Mouse (Mus musculus): ENCODE data around the gene Iqcn.

The Iqcn gene

GRCm38 (mm10) chr8:70703287-70703686, at the start of gene Iqcn:
TSS of gene Iqcn (plus strand) at chr8:70703457.
- DNase-seq (ENCODE audit: low spot score in 2 of 2), result no peak

- no peak for DNase-seq (ENCODE audit: low spot score in 2 of 2)
Observed at GRCm38 (mm10) chr8:70654121-70654520, 49.1 kb upstream of the Iqcn start.

- DNase-seq (ENCODE audit: low spot score in 2 of 2), result no peak
Observed at GRCm38 (mm10) chr8:70655469-70655868, 47.8 kb upstream of the Iqcn start.

- DNase-seq (ENCODE audit: low spot score in 2 of 2), result no peak
Observed at GRCm38 (mm10) chr8:70656193-70656790, 47.0 kb upstream of the Iqcn start.

- DNase-seq (ENCODE audit: low spot score in 2 of 2), result no peak
Observed at GRCm38 (mm10) chr8:70657214-70657613, 46.0 kb upstream of the Iqcn start.

GRCm38 (mm10) chr8:70657739-70658138, 45.5 kb upstream of the Iqcn start:
- DNase-seq (ENCODE audit: low spot score in 2 of 2), result no peak

- DNase-seq (ENCODE audit: low spot score in 2 of 2), result no peak
Observed at GRCm38 (mm10) chr8:70658897-70659603, 44.2 kb upstream of the Iqcn start.

GRCm38 (mm10) chr8:70659604-70660272, 43.5 kb upstream of the Iqcn start:
- peak; percentile 86 to 92 for DNase-seq (ENCODE audit: low spot score in 2 of 2)

- no peak for DNase-seq (ENCODE audit: low spot score in 2 of 2)
Observed at GRCm38 (mm10) chr8:70660273-70660725, 43.0 kb upstream of the Iqcn start, which contains the start of gene Pgpep1. TSS of gene Pgpep1 (minus strand) at chr8:70660388.

GRCm38 (mm10) chr8:70663691-70664090, 39.6 kb upstream of the Iqcn start:
- DNase-seq (ENCODE audit: low spot score in 2 of 2), result no peak

GRCm38 (mm10) chr8:70664631-70665030, 38.6 kb upstream of the Iqcn start:
- no peak for DNase-seq (ENCODE audit: low spot score in 2 of 2)

- DNase-seq (ENCODE audit: low spot score in 2 of 2), result no peak
Observed at GRCm38 (mm10) chr8:70665599-70665998, 37.7 kb upstream of the Iqcn start.

GRCm38 (mm10) chr8:70667071-70667470, 36.2 kb upstream of the Iqcn start:
- DNase-seq (ENCODE audit: low spot score in 2 of 2), result no peak

GRCm38 (mm10) chr8:70671615-70672324, 31.5 kb upstream of the Iqcn start:
- DNase-seq (ENCODE audit: low spot score in 2 of 2), result no peak

GRCm38 (mm10) chr8:70672325-70673078, 30.8 kb upstream of the Iqcn start:
- no peak for DNase-seq (ENCODE audit: low spot score in 2 of 2)

GRCm38 (mm10) chr8:70673079-70673856, 30.0 kb upstream of the Iqcn start, which contains the start of gene Lsm4:
TSS of gene Lsm4 (plus strand) at chr8:70673248.
- peak; percentile 97 to 98 for DNase-seq (ENCODE audit: low spot score in 2 of 2)

- DNase-seq (ENCODE audit: low spot score in 2 of 2), result no peak
Observed at GRCm38 (mm10) chr8:70674109-70674508, 29.1 kb upstream of the Iqcn start.

- DNase-seq (ENCODE audit: low spot score in 2 of 2), result no peak
Observed at GRCm38 (mm10) chr8:70674716-70675115, 28.5 kb upstream of the Iqcn start.

GRCm38 (mm10) chr8:70675336-70675735, 27.9 kb upstream of the Iqcn start:
- peak; percentile 59 to 73 for DNase-seq (ENCODE audit: low spot score in 2 of 2)

- DNase-seq (ENCODE audit: low spot score in 2 of 2), result no peak
Observed at GRCm38 (mm10) chr8:70677451-70678080, 25.7 kb upstream of the Iqcn start.
